Mouse (Mus musculus) intestine, postnatal 0 days (tissue): ENCODE results near the gene Gtpbp3. TPM values are rescaled to one million over a fixed set of nuclear protein-coding genes. Genes with fewer than 3 reads are reported as not detected.
A peak's percentile ranks its signal among the peaks of the same experiment; 100 is the strongest.

Experiments used
- ATAC-seq: fragments of 200-750 bp; cut with Nextera tagmentation; 2 replicates; pipeline ENCODE4 v1.8.0; 2017; ENCODE audit warnings: mild to moderate bottlenecking, moderate TSS enrichment, moderate library complexity
- H3K27ac ChIP-seq: fragments of 300-500 bp; sonication (generic); 2 replicates; pipeline ENCODE4 v1.5.1; 2014; ENCODE audit warnings: mild to moderate bottlenecking, low read depth, low read length, moderate library complexity
- H3K27me3 ChIP-seq: fragments of 300-500 bp; sonication (generic); replicated peaks from 2 replicates; pipeline ENCODE4 v1.6.1; 2014; ENCODE audit warnings: low read length, mixed read lengths; ENCODE audit not compliant: control insufficient read depth, insufficient read depth
- H3K36me3 ChIP-seq: fragments of 300-500 bp; sonication (generic); 2 replicates; pipeline ENCODE4 v1.6.1; 2014; ENCODE audit warnings: mild to moderate bottlenecking, moderate library complexity; ENCODE audit not compliant: control insufficient read depth, insufficient read depth
- H3K4me1 ChIP-seq: fragments of 300-500 bp; sonication (generic); replicated peaks from 2 replicates; pipeline ENCODE4 v1.6.1; 2014; ENCODE audit warnings: antibody characterized with exemption, low read length, mixed read lengths; ENCODE audit not compliant: control insufficient read depth, insufficient read depth
- H3K4me2 ChIP-seq: fragments of 300-500 bp; sonication (generic); replicated peaks from 2 replicates; pipeline ENCODE4 v1.6.1; 2014; ENCODE audit warnings: low read depth, mild to moderate bottlenecking, moderate library complexity
- H3K4me3 ChIP-seq: fragments of 300-500 bp; sonication (generic); 2 replicates; pipeline ENCODE4 v1.5.1; 2014; ENCODE audit warnings: low read depth, low read length
- H3K9ac ChIP-seq: fragments of 300-500 bp; sonication (generic); 2 replicates; pipeline ENCODE4 v1.6.1; 2014; ENCODE audit warnings: mild to moderate bottlenecking, low read depth, low read length
- H3K9me3 ChIP-seq: fragments of 300-500 bp; sonication (generic); 2 replicates; pipeline ENCODE4 v1.6.1; 2016; ENCODE audit warnings: mixed run types; ENCODE audit not compliant: control insufficient read depth
- CTCF ChIP-seq: sonication (generic); IDR thresholded peaks from 2 replicates; pipeline ENCODE4 v1.5.1; 2016; ENCODE audit warnings: low read depth, mild to moderate bottlenecking, control low read depth, antibody characterized with exemption, moderate library complexity
- WGBS: fragments of 180-500 bp; shearing (Covaris S2); extraction: QIAGEN DNeasy Blood & Tissue Kit; methylation state at CpG from one replicate; pipeline ENCODE4 v1.1.7; 2014; 5-methylcytosine and 5-hydroxymethylcytosine counted together
- polyA plus RNA-seq: library from polyadenylated mRNA; unstranded; fragments of >200 nt; fragmentation: Nextera tagmentation; extraction: Ambion mirVana; gene quantifications from 2 replicates; pipeline ENCODE4 v1.2.1, GENCODE M21; 2015

Gtpbp3 gene
- polyA plus RNA-seq, 1 experiment from 2014 or later = 6.6 TPM

DNA sequence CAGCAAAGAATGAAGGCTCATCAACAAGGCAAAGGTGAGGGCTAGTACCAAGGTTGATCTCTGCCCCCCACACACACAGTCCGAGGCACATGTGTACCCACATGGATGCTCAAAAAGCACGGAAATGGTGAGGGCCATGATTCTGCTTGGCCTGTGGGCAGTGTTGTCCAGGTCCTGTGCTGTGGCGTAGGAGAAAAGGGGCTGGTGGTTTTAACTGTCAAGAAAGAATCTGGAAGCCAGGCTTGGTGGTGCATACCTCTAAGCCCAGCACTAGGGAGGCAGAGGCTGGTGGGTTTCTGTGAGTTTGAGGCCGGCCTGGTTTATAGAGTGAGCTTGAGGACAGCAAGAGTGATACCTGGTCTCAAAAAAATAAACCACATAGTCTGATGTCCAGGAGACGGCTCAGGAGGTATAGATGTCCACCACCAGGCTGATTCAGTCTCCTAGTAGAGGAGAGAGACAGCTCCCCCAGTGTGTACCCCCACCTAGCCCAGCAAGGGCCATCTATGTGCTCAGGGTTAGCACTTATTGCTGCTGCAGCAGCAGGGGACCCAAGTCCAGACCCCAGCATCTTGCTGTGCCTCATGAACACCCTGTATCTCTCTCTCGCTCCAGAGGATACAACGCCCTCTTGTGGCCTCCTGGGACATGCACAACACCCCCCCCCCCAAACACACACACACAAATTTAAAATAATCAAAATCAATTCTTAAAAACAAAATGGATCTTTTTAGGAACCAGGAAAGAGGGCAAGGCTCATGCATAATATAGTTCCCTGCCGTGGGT is 15.1 kb upstream of the Gtpbp3 start:
- Histone ChIP-seq H3K27me3 (no peaks in the 10 kb centered on the region), H3K4me2 (no peak overlapping the region), H3K27ac (no peak overlapping the region), H3K9me3 (no peaks in the 10 kb centered on the region), H3K4me3 (no peak overlapping the region), H3K9ac (no peak overlapping the region), H3K36me3 (peaks cover 31% of the 10 kb centered on the region), H3K4me1 (peaks cover 3% of the 10 kb centered on the region; the same call in 1 of the 2 replicates)
- no peak for ATAC-seq
- 84% methylated on average over 8 of the region's 8 CpGs for WGBS
- peak; percentile 54 for TF ChIP-seq CTCF

DNA sequence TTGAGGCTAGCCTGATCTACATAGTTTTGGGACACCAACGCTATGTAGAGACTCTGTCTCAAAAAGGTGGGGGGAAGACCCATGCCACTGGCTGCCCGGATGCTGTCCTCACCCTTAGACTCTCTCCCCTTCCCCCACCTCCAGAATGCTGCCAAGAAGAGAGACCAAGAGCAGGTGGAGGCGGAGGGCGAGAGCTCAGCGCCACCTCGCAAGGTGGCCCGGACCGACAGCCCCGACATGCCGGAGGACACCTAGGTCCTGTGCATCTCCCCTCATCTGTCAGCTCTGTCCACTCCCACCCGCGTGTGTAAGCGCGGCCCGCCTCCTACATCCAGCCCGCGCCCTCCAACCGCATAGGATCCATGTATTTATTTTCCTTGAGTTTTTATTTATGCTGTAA is 13.6 kb upstream of the Gtpbp3 start:
- H3K36me3 ChIP-seq = peaks cover 35% of the 10 kb centered on the region

DNA sequence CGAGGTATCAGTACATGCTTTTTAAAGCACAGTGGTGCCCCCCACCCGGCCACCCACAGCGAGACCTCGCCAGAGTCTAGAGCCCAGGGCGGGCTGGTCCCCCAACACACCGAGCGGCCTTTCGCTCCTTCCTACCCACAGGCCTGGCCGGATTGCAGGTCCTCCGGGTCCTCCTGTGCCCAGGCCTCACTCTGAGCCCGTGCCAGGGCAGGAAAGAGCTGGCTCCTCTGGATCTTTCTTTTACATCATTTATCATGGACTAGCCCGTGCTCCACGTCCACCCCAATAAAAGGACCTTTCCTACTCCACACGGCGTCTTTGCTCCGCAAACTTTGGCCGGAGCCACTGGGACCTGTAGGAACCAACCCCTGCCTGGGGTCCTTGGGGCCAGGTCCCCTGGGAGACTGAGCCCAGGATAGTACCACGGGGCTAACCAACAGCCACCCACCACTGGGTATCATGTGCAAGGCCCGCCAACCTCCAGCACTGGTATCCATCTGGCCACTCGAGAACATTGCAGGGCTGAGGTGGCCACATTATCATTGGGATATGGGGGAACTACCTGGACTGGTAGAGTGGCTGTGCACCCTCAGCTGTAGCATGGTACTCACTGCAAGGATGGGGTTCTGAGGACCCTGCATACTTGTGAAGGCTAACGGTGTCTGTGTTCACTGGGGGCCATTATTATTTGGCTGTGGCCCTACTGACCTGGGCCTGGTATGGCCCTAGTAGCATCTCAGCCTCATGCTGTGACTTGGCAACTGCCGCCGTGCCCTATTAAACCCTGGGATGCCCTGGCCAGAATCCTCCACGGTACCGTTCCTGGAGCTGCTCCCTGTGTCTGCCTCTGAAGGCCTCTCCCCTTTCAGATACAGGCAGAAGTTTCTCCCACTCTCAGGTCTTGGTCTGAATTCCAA is 12.9 kb upstream of the Gtpbp3 start:
- Histone ChIP-seq H3K36me3 (peaks cover 35% of the 10 kb centered on the region), H3K9ac (no peak overlapping the region), H3K9me3 (no peaks in the 10 kb centered on the region), H3K4me2 (no peak overlapping the region), H3K27me3 (no peaks in the 10 kb centered on the region), H3K27ac (no peak overlapping the region), H3K4me3 (no peak overlapping the region), H3K4me1 (no peaks in the 10 kb centered on the region; the same call in 1 of the 2 replicates)
- no peak for ATAC-seq
- 90% methylated on average over 25 of the region's 25 CpGs for WGBS
- no peak for TF ChIP-seq CTCF

More for the DNA sequence above, 13.6 kb upstream of the Gtpbp3 start:
- Histone ChIP-seq H3K4me3 (no peak overlapping the region), H3K9ac (no peak overlapping the region), H3K4me2 (no peak overlapping the region), H3K4me1 (peaks cover 3% of the 10 kb centered on the region; the same call in 1 of the 2 replicates), H3K27me3 (no peaks in the 10 kb centered on the region), H3K27ac (no peak overlapping the region), H3K9me3 (no peaks in the 10 kb centered on the region)
- no peak for ATAC-seq
- no peak for TF ChIP-seq CTCF
- WGBS = 94% methylated on average over 18 of the region's 18 CpGs

DNA sequence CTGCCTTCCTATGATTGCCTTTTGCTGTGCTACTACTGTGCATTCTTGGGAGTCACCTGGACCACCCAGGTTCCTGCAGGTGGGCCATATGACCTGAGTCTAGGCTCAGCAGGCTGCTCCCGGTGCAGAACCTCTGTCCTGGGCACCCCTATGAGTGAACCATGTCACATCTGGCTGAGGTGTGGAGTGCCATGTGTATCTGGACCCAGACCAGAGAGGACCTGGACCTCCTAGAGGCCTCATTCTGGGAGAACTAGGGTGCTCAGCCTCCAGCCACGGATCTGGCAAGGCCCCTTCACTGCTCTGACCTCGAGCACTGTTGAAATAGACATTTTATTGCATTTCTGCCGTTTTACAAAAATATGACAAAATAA is 12.2 kb upstream of the Gtpbp3 start:
- Histone ChIP-seq H3K9ac (0 out of 2 replicates have a peak overlapping the region, but pooled peaks have one; percentile 64), H3K4me1 (no peaks in the 10 kb centered on the region; the same call in 1 of the 2 replicates), H3K9me3 (no peaks in the 10 kb centered on the region), H3K4me3 (peak overlapping the region; percentile 65), H3K4me2 (peak overlapping the region; percentile 85), H3K36me3 (peaks cover 35% of the 10 kb centered on the region), H3K27me3 (no peaks in the 10 kb centered on the region), H3K27ac (no peak overlapping the region; the same call in 1 of the 2 replicates)
- ATAC-seq = no peak
- WGBS = 22% methylated on average over 4 of the region's 4 CpGs
- no peak for TF ChIP-seq CTCF

DNA sequence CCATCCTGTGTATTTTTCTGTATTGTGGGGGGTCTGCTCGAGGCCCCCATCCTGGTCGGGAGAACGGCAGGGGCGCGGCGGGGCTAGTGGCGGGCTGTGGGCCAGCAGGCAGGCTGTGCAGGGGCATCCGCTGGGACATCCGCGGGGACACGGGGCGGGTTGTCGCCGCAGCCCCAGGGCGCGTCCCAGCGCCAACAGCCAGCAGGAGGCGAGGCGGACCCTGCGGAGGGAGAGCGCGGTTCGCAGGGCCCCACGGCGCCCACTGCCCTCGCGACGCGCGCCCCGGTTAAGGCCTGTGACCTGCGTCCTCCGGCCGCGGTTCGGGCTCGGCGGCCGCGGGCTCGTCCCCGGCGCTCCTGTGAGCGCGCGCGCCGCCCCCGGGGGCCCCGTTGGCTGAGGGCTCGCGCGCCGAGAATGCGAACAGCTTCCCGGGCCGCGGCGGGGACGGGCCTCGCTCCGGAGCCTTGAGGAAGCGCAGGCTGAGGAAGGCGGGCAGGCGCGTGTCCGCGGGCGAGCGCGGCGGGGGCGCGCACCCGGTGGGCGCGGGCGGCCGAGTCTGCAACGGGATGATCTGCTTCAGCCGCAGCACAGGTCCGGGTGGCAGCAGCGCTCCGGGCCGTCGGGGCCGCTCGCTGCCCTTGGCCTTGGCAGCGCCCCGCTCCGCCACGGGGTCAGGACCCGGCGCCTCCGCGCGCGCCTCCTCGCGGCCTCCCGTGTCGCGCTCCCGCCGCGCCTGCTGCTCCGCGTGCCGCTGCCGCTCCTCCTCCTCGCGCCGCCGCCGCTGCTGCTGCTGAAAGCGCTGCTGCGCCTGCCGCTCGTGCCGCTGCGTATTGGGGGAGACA is 11.6 kb upstream of the Gtpbp3 start:
- under 1% methylated on average over 101 of the region's 121 CpGs for WGBS
- Histone ChIP-seq H3K4me3 (peak overlapping the region; percentile 65), H3K9ac (peak overlapping the region; percentile 64), H3K27me3 (no peaks in the 10 kb centered on the region), H3K36me3 (peaks cover 33% of the 10 kb centered on the region), H3K4me1 (no peaks in the 10 kb centered on the region; the same call in 1 of the 2 replicates), H3K9me3 (no peaks in the 10 kb centered on the region), H3K4me2 (peak overlapping the region; percentile 85), H3K27ac (peak overlapping the region; percentile 80)
- peak; percentile 53 for TF ChIP-seq CTCF
- ATAC-seq = peak; percentile 73
